Mouse (Mus musculus) limb, embryonic 11.5 days (tissue): ENCODE results near the gene Rab11fip3. TPM values are rescaled to one million over a fixed set of nuclear protein-coding genes. Genes with fewer than 3 reads are reported as not detected.
"Not testable (repeated sequence)": the region's sequence is repeated elsewhere in the genome, so short reads cannot be mapped to it uniquely, and the experiment has no call there.

Experiments used
- ATAC-seq: fragments of 200-750 bp; cut with Nextera tagmentation; 2 replicates; pipeline ENCODE4 v1.8.0; 2017; ENCODE audit warnings: low read depth; ENCODE audit not compliant: insufficient number of reproducible peaks, low FRiP score, low TSS enrichment
- DNase-seq: peaks from one replicate; pipeline ENCODE4 v3.0.0-alpha.2; 2015; ENCODE audit warnings: low spot score
- H3K27ac ChIP-seq: fragments of 300-500 bp; sonication (generic); replicated peaks from 2 replicates; pipeline ENCODE4 v1.5.1; 2014; ENCODE audit warnings: low read depth, mild to moderate bottlenecking, low read length
- H3K27me3 ChIP-seq: fragments of 300-500 bp; sonication (generic); 2 replicates; pipeline ENCODE4 v1.6.1; 2014; ENCODE audit warnings: mild to moderate bottlenecking, low read length, mixed read lengths; ENCODE audit not compliant: control insufficient read depth, insufficient read depth
- H3K36me3 ChIP-seq: fragments of 300-500 bp; sonication (generic); 2 replicates; pipeline ENCODE4 v1.6.1; 2014; ENCODE audit warnings: mild to moderate bottlenecking, low read length, moderate library complexity, mixed read lengths; ENCODE audit not compliant: control insufficient read depth, insufficient read depth
- H3K4me1 ChIP-seq: fragments of 300-500 bp; sonication (generic); 2 replicates; pipeline ENCODE4 v1.6.1; 2014; ENCODE audit warnings: low read length, mixed read lengths; ENCODE audit not compliant: control insufficient read depth, insufficient read depth
- H3K4me2 ChIP-seq: fragments of 300-500 bp; sonication (generic); 2 replicates; pipeline ENCODE4 v1.6.1; 2014; ENCODE audit warnings: low read depth, mild to moderate bottlenecking, moderate library complexity; ENCODE audit not compliant: severe bottlenecking
- H3K4me3 ChIP-seq: fragments of 300-500 bp; sonication (generic); 2 replicates; pipeline ENCODE4 v1.5.1; 2014; ENCODE audit warnings: low read depth, low read length
- H3K9ac ChIP-seq: fragments of 300-500 bp; sonication (generic); 2 replicates; pipeline ENCODE4 v1.6.1; 2014; ENCODE audit warnings: mild to moderate bottlenecking, low read length
- H3K9me3 ChIP-seq: fragments of 300-500 bp; sonication (generic); 2 replicates; pipeline ENCODE4 v1.6.1; 2016; ENCODE audit warnings: low read length; ENCODE audit not compliant: control insufficient read depth
- WGBS: fragments of 180-500 bp; shearing (Covaris S2); extraction: QIAGEN DNeasy Blood & Tissue Kit; methylation state at CpG from one replicate; pipeline ENCODE4 v1.1.7; 2014; 5-methylcytosine and 5-hydroxymethylcytosine counted together
- polyA plus RNA-seq: library from polyadenylated mRNA; unstranded; fragments of >200 nt; fragmentation: Nextera tagmentation; extraction: Ambion mirVana; gene quantifications from 2 replicates; pipeline ENCODE4 v1.2.1, GENCODE M21; 2014

Gene Rab11fip3
- polyA plus RNA-seq, 1 experiment from 2014 or later: 15.9 TPM

- 88% methylated on average over 8 of the region's 8 CpGs for WGBS
- H3K4me1 ChIP-seq, H3K9me3 ChIP-seq, H3K9ac ChIP-seq, H3K4me3 ChIP-seq, H3K4me2 ChIP-seq, H3K36me3 ChIP-seq, ATAC-seq, DNase-seq, H3K27me3 ChIP-seq, H3K27ac ChIP-seq: not testable (repeated sequence)
Observed at GRCm38 (mm10) chr17:26040711-26041110, 28.6 kb downstream of the Rab11fip3 start.

DNA sequence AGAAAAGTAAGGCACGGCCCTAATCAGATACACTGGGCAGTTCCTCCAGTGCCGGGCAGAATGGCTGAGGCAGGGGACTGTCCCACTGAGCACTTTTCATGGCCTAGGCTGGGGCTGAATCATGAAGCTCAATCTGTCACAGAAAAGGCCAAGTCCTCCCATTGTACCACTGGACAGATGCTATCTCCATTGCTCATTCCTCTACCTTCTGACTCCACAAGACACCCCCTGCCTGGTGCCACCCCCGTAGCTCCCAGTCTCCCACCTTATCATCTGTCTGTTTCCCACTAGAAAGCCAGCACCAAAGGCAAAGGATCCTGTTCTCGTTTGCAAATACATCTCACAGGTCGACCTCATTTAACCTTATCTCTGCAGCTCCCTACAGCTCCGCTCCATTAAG lies 37.3 kb downstream of the Rab11fip3 start:
- H3K27me3 ChIP-seq: no peaks in the 10 kb centered on the region
- H3K36me3 ChIP-seq: no peaks in the 10 kb centered on the region
- no peak overlapping the region for H3K4me2 ChIP-seq
- no peaks in the 10 kb centered on the region for H3K4me1 ChIP-seq
- ATAC-seq (no peak), DNase-seq (no peak)
- 82% methylated on average over 6 of the region's 6 CpGs for WGBS
- H3K27ac ChIP-seq: no peak overlapping the region
- no peak overlapping the region for H3K4me3 ChIP-seq
- H3K9me3 ChIP-seq: no peaks in the 10 kb centered on the region
- H3K9ac ChIP-seq: no peak overlapping the region

DNA sequence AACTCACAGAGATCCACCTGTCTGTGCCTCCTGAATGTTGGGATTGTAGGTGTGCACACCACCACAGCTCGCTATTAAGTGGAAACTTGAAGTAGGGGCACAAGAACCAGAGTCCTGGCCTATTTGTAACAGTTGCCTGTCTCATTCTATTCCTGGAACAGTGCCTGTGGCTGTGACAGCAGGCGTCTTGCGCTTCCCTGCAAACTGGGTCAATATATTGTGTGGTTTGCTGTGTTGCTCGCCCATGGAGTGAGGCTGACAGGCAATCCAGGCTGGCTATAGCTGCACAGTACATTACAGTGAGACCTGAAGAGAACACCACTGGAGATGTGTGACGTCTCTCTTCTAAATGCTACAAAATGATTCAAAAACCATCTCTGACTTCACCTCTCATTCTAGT lies 37.8 kb downstream of the Rab11fip3 start:
- Histone ChIP-seq H3K4me1 (no peaks in the 10 kb centered on the region), H3K36me3 (no peaks in the 10 kb centered on the region), H3K27ac (no peak overlapping the region), H3K4me3 (no peak overlapping the region), H3K27me3 (no peaks in the 10 kb centered on the region), H3K9ac (no peak overlapping the region), H3K9me3 (no peaks in the 10 kb centered on the region), H3K4me2 (no peak overlapping the region)
- 93% methylated on average over 5 of the region's 5 CpGs for WGBS
- DNase-seq: no peak
- no peak for ATAC-seq

GRCm38 (mm10) chr17:26028261-26028660 lies 41.1 kb downstream of the Rab11fip3 start:
- DNase-seq (no peak), ATAC-seq (no peak)
- H3K27ac ChIP-seq: no peak overlapping the region
- no peaks in the 10 kb centered on the region for H3K36me3 ChIP-seq
- H3K4me3 ChIP-seq: no peak overlapping the region
- H3K4me1 ChIP-seq: no peaks in the 10 kb centered on the region
- WGBS: 84% methylated on average over 4 of the region's 4 CpGs
- H3K9me3 ChIP-seq: no peaks in the 10 kb centered on the region
- no peak overlapping the region for H3K4me2 ChIP-seq
- H3K9ac ChIP-seq: no peak overlapping the region
- no peaks in the 10 kb centered on the region for H3K27me3 ChIP-seq

DNA sequence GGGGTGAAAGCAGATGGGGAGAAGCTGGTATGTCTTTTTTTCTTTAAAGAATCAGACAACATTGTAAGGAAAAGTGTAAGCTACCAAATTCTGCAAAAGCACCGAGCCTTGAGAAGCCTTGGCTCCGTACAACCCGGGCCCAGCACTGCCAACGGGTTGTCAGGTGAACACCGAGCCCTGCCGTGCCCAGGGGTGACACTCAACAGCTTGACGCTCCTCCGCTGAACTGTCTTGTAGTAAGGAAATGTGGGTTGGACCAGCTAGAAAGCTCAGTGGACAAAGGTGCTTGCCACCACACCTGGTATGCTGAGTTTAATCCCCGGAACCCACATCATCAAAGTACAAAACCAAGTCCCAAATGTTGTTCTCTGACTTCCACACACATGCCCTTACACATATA lies 44.7 kb downstream of the Rab11fip3 start:
- Histone ChIP-seq H3K9ac (no peak overlapping the region), H3K27ac (no peak overlapping the region), H3K4me3 (no peak overlapping the region), H3K9me3 (no peaks in the 10 kb centered on the region), H3K4me2 (no peak overlapping the region), H3K27me3 (no peaks in the 10 kb centered on the region), H3K4me1 (no peaks in the 10 kb centered on the region), H3K36me3 (no peaks in the 10 kb centered on the region)
- DNase-seq: no peak
- 94% methylated on average over 9 of the region's 9 CpGs for WGBS
- ATAC-seq: no peak

DNA sequence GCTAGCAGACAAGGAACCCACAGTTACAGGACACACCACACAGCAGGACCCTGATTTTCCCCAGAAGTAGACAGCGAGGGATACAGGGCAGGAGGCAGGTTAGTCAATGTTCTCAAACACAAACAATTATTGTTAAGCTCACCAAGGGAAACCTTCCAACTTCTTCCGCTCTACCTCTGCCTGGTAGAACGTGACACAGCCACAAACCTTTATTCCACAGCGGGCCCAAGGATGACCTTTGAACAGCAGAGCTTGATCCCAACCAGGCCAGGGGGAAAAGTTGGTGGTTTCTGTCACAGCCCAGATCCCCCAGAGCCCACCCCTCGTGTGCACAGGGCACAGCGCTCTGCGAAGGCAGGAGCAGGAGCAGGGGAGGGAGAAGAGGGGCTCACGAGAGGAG lies 45.4 kb downstream of the Rab11fip3 start:
- WGBS: 89% methylated on average over 8 of the region's 8 CpGs
- no peaks in the 10 kb centered on the region for H3K36me3 ChIP-seq

DNA sequence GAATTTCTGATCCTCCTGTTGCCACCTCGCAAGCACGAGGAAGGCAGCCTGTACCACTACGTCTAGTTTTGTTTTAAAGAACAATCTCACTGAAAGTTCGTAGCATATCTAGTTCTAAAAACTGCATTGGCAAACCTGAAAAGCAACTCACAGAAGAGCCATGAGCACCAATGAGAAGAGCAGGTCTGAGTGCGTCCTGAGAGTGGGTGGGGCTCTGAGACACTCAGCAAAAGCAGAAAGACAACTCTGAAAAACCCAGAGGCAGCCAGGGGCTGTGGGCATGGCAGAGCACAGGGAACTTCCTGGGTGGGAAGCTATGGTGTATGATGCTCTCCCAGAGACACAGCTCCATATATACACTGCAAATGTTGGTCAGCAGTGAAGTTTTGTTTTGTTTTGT lies 46.2 kb downstream of the Rab11fip3 start:
- no peak for ATAC-seq
- Histone ChIP-seq H3K4me3 (no peak overlapping the region), H3K36me3 (no peaks in the 10 kb centered on the region), H3K27ac (no peak overlapping the region), H3K4me2 (no peak overlapping the region), H3K4me1 (no peaks in the 10 kb centered on the region), H3K9ac (no peak overlapping the region), H3K9me3 (no peaks in the 10 kb centered on the region), H3K27me3 (no peaks in the 10 kb centered on the region)
- 94% methylated on average over 5 of the region's 5 CpGs for WGBS
- DNase-seq: no peak

More for the DNA sequence above, 45.4 kb downstream of the Rab11fip3 start:
- DNase-seq: no peak
- Histone ChIP-seq H3K27me3 (no peaks in the 10 kb centered on the region), H3K4me3 (no peak overlapping the region), H3K4me2 (no peak overlapping the region), H3K27ac (no peak overlapping the region), H3K9ac (no peak overlapping the region), H3K4me1 (no peaks in the 10 kb centered on the region), H3K9me3 (no peaks in the 10 kb centered on the region)
- no peak for ATAC-seq

DNA sequence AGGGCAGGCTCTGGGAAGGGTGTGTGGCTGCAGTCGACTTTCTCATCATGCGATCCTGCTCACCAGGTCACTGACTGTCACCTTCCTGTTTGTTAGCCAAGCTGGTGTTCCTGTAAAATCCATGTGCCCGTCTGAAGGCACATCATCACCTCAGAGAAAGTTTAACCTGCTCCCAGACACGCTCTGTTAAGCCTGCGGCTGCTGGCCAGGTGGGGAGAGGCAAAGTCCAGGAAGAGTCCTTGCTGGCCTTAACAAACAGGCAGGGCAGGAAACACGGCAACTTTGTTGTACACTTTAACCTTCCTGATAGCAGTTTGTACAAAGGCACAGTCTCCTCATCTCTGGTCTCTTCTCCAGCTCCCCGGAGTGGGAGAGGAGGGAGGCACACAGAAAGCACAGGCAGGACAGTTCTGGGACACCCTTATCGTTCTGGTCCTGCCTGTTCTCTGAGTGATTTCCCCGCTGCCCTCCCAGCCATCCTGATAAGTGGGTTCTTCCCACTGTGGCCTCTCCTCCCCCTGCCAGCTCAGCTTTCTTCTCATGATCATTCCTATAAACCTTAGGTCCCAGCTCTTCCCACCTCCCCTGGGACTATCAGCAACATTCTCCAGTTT lies 47.5 kb downstream of the Rab11fip3 start:
- ATAC-seq: no peak
- no peak overlapping the region for H3K27ac ChIP-seq
- H3K9ac ChIP-seq: no peak overlapping the region
- H3K27me3 ChIP-seq: no peaks in the 10 kb centered on the region
- no peak for DNase-seq
- H3K4me1 ChIP-seq: no peaks in the 10 kb centered on the region
- 77% methylated on average over 9 of the region's 9 CpGs for WGBS
- H3K4me2 ChIP-seq: no peak overlapping the region
- H3K4me3 ChIP-seq: no peak overlapping the region
- no peaks in the 10 kb centered on the region for H3K9me3 ChIP-seq
- no peaks in the 10 kb centered on the region for H3K36me3 ChIP-seq

- H3K36me3 ChIP-seq: no peaks in the 10 kb centered on the region; the same call in 1 of the 2 replicates
- no peaks in the 10 kb centered on the region for H3K27me3 ChIP-seq
- H3K4me1 ChIP-seq: no peaks in the 10 kb centered on the region
- DNase-seq: no peak
- ATAC-seq: no peak
- no peak overlapping the region for H3K4me3 ChIP-seq
- no peak overlapping the region for H3K9ac ChIP-seq
- H3K4me2 ChIP-seq: no peak overlapping the region
- H3K27ac ChIP-seq: no peak overlapping the region
- H3K9me3 ChIP-seq: no peaks in the 10 kb centered on the region
- WGBS: 91% methylated on average over 7 of the region's 7 CpGs
Observed at GRCm38 (mm10) chr17:26020848-26021347, 48.5 kb downstream of the Rab11fip3 start.
